Mouse (Mus musculus): ENCODE data around the gene Tcf20. TPM values are rescaled to one million over a fixed set of nuclear protein-coding genes. Genes with fewer than 3 reads are reported as not detected.
A peak's percentile ranks its signal among the peaks of the same experiment; 100 is the strongest.

Gene Tcf20
- total RNA-seq, 2 experiments from 2014 or later: 238 to 241 TPM

GRCm38 (mm10) chr15:82995239-82995638 lies 7.6 kb upstream of the Tcf20 start:
- peak in 1 of 2 experiments; percentile 62 for DNase-seq (ENCODE audit: low spot score in 2 of 2)

- no peak for DNase-seq (ENCODE audit: low spot score in 2 of 2)
These were observed 5.2 kb upstream of the Tcf20 start for GRCm38 (mm10) chr15:82992911-82993310.

GRCm38 (mm10) chr15:82992079-82992783 lies 4.6 kb upstream of the Tcf20 start:
- peak in 1 of 2 experiments; percentile 23 for DNase-seq (ENCODE audit: low spot score in 2 of 2)

- DNase-seq (ENCODE audit: low spot score in 2 of 2): no peak
These were observed 1.6 kb upstream of the Tcf20 start for GRCm38 (mm10) chr15:82989190-82989704.

- no peak for DNase-seq (ENCODE audit: low spot score in 2 of 2)
These were observed 499 bp downstream of the Tcf20 start for GRCm38 (mm10) chr15:82987014-82987731.

- DNase-seq (ENCODE audit: low spot score in 2 of 2): no peak
These were observed 3.1 kb downstream of the Tcf20 start for GRCm38 (mm10) chr15:82984574-82984973.

- no peak for DNase-seq (ENCODE audit: low spot score in 2 of 2)
These were observed 3.6 kb downstream of the Tcf20 start for GRCm38 (mm10) chr15:82984097-82984496.

GRCm38 (mm10) chr15:82983416-82984026 lies 4.2 kb downstream of the Tcf20 start:
- peak in 1 of 2 experiments; percentile 68 for DNase-seq (ENCODE audit: low spot score in 2 of 2)

GRCm38 (mm10) chr15:82982724-82983415 lies 4.8 kb downstream of the Tcf20 start:
- DNase-seq (ENCODE audit: low spot score in 2 of 2): no peak

GRCm38 (mm10) chr15:82981676-82982520 lies 5.8 kb downstream of the Tcf20 start:
- DNase-seq (ENCODE audit: low spot score in 2 of 2): no peak

- no peak for DNase-seq (ENCODE audit: low spot score in 2 of 2)
These were observed 8.1 kb downstream of the Tcf20 start for GRCm38 (mm10) chr15:82979531-82979930.

GRCm38 (mm10) chr15:82974471-82974870 lies 13.2 kb downstream of the Tcf20 start:
- no peak for DNase-seq (ENCODE audit: low spot score in 2 of 2)

- no peak for DNase-seq (ENCODE audit: low spot score in 2 of 2)
These were observed 18.4 kb downstream of the Tcf20 start for GRCm38 (mm10) chr15:82969206-82969721.

GRCm38 (mm10) chr15:82968449-82968848 lies 19.2 kb downstream of the Tcf20 start:
- peak; percentile 75 to 81 for DNase-seq (ENCODE audit: low spot score in 2 of 2)

GRCm38 (mm10) chr15:82967947-82968346 lies 19.7 kb downstream of the Tcf20 start:
- no peak for DNase-seq (ENCODE audit: low spot score in 2 of 2)

GRCm38 (mm10) chr15:82964266-82964825 lies 23.3 kb downstream of the Tcf20 start:
- DNase-seq (ENCODE audit: low spot score in 2 of 2): no peak

GRCm38 (mm10) chr15:82963556-82964156 lies 24.0 kb downstream of the Tcf20 start:
- no peak for DNase-seq (ENCODE audit: low spot score in 2 of 2)

GRCm38 (mm10) chr15:82963090-82963489 lies 24.6 kb downstream of the Tcf20 start:
- no peak for DNase-seq (ENCODE audit: low spot score in 2 of 2)

GRCm38 (mm10) chr15:82962536-82962935 lies 25.1 kb downstream of the Tcf20 start:
- no peak for DNase-seq (ENCODE audit: low spot score in 2 of 2)
